Mouse (Mus musculus) cerebellum, adult 2 months (tissue): Measurements from ENCODE around the gene Fgfr2.

ENCODE experiments used
- CTCF ChIP-seq: fragments of 200-500 bp; IDR thresholded peaks from 2 replicates; pipeline ENCODE4 v1.5.1; 2011; ENCODE audit warnings: low read depth, mild to moderate bottlenecking, control low read depth, low read length, moderate library complexity, borderline replicate concordance; ENCODE audit not compliant: insufficient read depth
- POLR2A ChIP-seq: fragments of 200-500 bp; IDR thresholded peaks from 2 replicates; pipeline ENCODE4 v1.6.1; 2011; ENCODE audit warnings: low read length, control low read depth, borderline replicate concordance; ENCODE audit not compliant: insufficient read depth

DNA sequence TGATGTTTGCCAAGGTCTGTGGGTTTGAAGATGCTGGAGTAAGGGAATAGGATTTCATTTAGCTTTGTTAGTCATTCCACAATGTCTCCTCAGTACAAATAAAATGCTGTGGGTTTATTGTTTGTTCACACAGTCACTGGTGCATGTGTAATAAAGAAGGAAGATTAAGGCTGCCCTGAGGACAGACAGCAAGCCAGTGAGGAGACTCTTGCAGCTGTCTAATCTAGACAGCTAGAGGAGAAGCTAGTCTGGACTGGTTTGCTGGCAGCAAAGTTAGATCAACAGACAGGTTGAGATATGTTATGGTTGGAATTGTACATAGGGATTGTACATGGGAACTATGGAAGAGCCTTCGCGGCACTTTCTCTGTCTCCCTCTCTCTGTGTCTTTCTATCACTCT is 2115.9 kb downstream of the Fgfr2 start:
- no peak for TF ChIP-seq POLR2A
- no peak for TF ChIP-seq CTCF
